Mouse (Mus musculus): ENCODE results near the gene Scn8a.

The Scn8a gene

GRCm38 (mm10) chr15:101092829-101093648, 223.4 kb downstream of the Scn8a start:
- in situ Hi-C loops (cut with MboI, MseI), result no loop called here

GRCm38 (mm10) chr15:101093988-101094387, 224.3 kb downstream of the Scn8a start:
- in situ Hi-C loops (cut with MboI, MseI), result no loop called here

GRCm38 (mm10) chr15:101094979-101095378, 225.3 kb downstream of the Scn8a start:
- in situ Hi-C loops (cut with MboI, MseI), result no loop called here

GRCm38 (mm10) chr15:101095392-101095791, 225.7 kb downstream of the Scn8a start:
- in situ Hi-C loops (cut with MboI, MseI), result no loop called here

Data from T-helper 1 cell (primary cell).